Mouse (Mus musculus): ENCODE measurements around the gene Timmdc1.

Timmdc1 gene

GRCm38 (mm10) chr16:38461749-38462148 lies 60.7 kb downstream of the Timmdc1 start:
- no peak for DNase-seq

GRCm38 (mm10) chr16:38459990-38460389 lies 62.5 kb downstream of the Timmdc1 start:
- no peak for DNase-seq

GRCm38 (mm10) chr16:38458600-38459280 lies 63.7 kb downstream of the Timmdc1 start:
- DNase-seq: no peak

DNA sequence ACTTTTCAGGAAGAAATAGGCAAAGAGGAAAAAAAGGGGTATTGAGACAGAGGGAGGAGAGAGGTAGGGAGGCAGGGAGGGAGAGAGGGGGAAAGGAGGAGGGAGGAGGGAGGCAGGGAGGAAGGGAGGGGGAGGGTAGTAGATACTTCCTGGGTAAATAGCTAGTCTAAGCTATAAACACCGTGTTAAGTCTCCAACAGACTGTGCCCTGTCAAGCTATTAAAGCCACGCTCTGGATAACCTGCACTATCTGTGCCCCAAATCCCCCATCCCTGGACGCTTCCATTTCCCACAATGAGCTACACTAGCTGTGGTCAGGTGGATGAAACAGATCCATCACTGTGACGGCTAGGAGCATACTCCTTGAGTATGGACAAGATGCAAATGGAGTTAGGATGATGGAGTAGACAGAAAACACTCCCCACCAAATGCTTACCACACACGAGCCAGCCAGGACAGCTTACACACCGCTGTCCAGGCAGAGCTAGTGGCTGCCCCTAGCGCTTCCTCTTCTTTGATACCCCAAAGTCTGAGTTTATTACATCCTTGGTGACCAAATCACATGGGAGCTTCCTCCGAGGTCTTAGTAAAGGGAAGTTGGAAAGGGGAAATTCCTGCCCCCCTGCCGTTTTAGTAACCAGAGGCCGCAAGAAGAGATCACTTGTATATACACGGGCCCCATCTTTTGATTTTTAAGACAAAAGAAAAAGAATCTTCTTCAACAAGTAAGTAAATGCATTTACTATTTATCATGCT lies 65.5 kb downstream of the Timmdc1 start:
- DNase-seq: no peak

DNA sequence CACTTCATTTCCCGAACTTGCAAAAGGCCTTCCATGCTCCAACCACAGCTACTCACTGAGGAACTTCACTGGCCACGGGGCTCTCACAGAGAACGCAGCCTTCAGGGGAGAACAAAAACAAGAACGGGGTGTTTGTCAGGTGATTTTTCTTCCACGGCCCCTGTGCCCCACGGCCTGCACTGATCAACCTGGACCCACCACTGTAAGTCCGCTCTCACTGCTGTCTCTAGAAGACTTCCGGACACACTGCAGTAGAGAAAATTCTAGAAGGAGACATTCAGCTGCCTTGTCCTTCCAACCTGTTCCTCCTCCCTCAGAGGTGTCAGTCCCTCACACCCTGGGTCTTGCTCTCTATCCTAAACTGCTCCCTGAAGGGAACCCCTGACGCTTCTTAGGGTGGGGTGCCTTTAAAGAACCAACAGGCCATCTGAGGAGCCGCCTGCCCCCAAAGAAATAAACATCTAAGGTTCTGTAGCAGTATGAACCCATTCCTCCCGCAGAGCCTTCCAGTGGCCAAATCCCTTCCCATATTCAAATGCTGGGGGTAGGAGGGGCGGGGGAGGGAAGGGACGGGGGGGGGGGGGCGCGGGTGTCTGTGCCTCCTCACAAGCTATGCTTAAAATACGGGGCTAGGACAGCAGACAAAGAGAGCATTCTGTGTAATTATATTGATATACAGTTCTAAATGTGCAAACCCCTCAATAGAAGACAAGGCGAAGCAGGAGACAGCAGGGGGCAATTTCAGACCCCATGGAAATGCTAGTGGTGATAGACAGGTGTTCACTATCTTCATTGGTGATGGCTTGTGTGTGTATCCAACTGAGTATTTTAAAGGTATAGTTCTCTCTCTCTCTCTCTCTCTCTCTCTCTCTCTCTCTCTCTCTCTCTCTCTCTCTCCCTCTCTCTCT lies 66.7 kb downstream of the Timmdc1 start, which contains the start of gene Cd80:
Gene Cd80, plus strand, starts transcription at position 51 of the 908 bp plus-strand sequence.
- no peak for DNase-seq

DNA sequence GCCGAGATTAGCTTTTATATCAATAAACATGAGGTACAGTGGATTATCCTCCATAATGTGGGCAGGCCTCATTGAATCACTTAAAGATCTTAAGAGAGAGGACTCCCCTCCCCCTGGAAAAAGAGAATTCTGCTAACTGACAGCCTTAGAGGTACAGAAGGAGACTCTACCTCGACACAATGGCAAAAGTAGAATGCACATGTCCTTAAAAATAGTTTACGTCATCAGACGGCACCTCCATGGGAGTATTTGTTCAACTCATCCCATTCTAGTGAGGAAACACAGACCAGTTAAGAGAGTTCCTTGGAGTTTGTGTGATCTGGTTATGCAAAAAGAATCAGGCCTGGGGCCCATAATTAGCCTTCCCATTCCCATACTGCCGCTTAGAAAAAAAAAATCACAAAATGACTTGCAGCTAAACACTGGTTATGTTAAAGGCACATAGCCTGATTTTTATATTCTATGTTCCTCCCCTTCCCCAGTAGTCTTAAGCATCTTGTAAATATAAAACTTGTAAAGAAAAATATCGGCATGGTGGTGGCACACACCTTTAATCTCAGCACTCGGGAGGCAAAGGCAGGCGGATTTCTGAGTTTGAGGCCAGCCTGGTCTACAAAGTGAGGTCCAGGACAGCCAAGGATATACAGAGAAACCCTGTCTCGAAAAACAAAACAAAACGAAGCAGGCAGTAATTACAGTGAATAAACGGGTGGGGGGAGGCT lies 67.8 kb downstream of the Timmdc1 start:
- DNase-seq: no peak

GRCm38 (mm10) chr16:38453952-38454351 lies 68.5 kb downstream of the Timmdc1 start:
- no peak for DNase-seq

DNA sequence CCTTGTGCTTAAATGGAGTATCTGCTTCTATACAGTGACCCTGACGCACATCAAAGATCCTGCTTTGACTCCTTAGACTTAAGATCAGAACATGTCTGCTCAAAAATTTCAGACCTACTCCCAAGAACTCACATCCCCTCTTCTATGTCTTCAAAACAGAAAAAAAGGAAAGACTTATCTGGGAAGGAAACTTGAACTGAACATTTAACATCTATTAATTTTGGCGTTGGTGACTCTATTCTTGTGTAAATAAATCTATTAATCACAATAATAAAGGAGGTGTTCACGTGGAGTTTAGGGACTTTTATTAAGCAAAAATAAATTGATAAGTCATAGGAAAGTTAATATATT lies 69.3 kb downstream of the Timmdc1 start:
- no peak for DNase-seq

DNA sequence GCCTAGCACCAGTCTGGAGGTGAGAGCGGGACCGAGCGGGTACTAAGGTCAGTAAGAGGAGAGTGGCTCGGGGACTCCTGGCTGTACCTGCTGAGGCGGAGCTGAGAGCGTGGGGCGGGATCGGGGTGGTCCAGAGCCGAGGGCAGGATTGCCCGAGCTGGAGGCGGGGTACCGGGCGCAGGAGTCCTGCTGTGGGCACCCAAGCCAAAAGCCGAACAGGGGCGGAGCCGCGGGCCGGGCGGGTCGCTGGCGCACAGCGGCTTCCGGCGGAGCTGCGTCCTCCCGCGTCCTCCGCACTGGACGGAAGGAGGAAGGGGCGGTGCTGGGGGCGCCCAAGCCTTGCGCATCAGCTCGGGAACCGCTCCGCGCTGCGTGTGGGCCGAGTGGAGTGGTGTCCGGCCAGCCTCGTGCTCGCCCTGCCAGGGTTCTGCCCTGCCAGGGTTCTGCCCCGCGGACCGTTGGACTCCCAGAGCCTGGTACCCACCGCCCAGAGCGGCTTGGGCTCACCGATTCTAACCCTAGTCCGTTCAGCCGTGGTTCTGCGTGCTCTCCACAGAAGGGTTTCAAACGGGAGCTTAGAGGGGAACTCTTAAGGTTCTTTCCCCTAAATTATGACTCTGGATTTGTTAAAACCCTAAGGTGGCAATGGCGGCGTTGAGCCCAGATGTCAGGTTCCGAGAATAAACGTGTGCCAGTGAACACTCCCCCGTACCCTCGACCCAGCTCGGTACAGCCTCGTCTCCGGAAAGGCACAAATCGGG lies 69.8 kb downstream of the Timmdc1 start, which contains the start of gene Adprh:
Gene Adprh, minus strand, starts transcription at position 262 of the 761 bp plus-strand sequence.
- DNase-seq: peak; percentile 93

- DNase-seq: peak; percentile 18 to 35
Observed at GRCm38 (mm10) chr16:38451421-38452205, 70.8 kb downstream of the Timmdc1 start.

GRCm38 (mm10) chr16:38450707-38451106 lies 71.8 kb downstream of the Timmdc1 start:
- no peak for DNase-seq

GRCm38 (mm10) chr16:38448458-38448857 lies 74.0 kb downstream of the Timmdc1 start:
- DNase-seq: no peak

All from cerebellum, adult 18-20 months (tissue).